Comparison of ENCODE assay signal across 12 mouse cellular contexts in the genomic region with DNA sequence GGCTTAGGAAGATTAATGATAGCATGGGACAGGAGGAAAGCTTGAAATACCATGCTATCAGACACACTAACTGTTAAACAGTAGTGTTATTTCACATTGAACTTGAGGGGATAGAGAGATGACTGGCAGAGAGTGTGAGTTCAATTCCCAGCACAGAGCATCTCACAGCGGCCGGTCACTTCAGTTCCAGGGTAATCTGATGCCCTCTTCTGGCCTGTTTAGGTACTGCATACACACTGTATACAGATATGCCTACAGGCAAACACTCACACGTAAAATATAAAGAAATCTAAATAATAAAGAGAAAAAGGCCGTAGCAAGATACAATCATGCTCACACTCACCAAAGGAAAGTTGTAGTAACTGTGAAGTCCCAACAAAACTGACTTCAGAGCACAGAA.
DNase-seq lines count a peak whose midpoint lies in the region; ATAC-seq and TF ChIP-seq lines count a peak whose summit lies in the region.
"Had no signal": no experiment of that assay in that cellular context is flagged by ENCODE, and none has a peak within 500 bp of the region (broad histone marks: within the 10 kb centered on the region; RNA-seq: fewer than 3 reads in every experiment).

No protein-coding gene starts in this region.

- peak; percentile 38 for TF ChIP-seq CTCF in forebrain, postnatal 0 days (IDR thresholded peaks at IDR 0.05; ENCODE audit: low read depth)
- TF ChIP-seq CTCF in layer of hippocampus, adult 2 months (conservative IDR thresholded peaks at IDR 0.05): peak; percentile 58

- DNase-seq in forebrain, postnatal 0 days: no peak
- DNase-seq in forebrain, embryonic 11.5 days (ENCODE audit: low spot score): no peak
- no peak for DNase-seq in layer of hippocampus, adult 2 months (ENCODE audit: low spot score in 2 of 2)
- DNase-seq in layer of hippocampus, adult 11-12 months (ENCODE audit: low spot score): no peak
- DNase-seq in thymus, postnatal 4 days: peak; percentile 9
- DNase-seq in thymus, adult 18-20 months: no peak
- no peak for DNase-seq in ovary, adult 18-20 months (ENCODE audit: low spot score)
- DNase-seq: adrenal gland, postnatal 10 days; cerebellum, postnatal 36 days; heart, postnatal 14 days; lung, adult 2 months had no signal

- no peaks in the 10 kb centered on the region for H3K4me1 ChIP-seq in forebrain, postnatal 0 days (ENCODE audit: insufficient read depth)
- H3K4me1 ChIP-seq in forebrain, embryonic 11.5 days (replicated peaks; ENCODE audit: control insufficient read depth, insufficient read depth, low read length): no peaks in the 10 kb centered on the region

- H3K4me2 ChIP-seq in forebrain, postnatal 0 days (ENCODE audit: low read depth): no peak overlapping the region
- no peak overlapping the region for H3K4me2 ChIP-seq in forebrain, embryonic 11.5 days (ENCODE audit: low read depth, low read length, severe bottlenecking)

- H3K27me3 ChIP-seq in forebrain, postnatal 0 days (ENCODE audit: insufficient read depth, low read length): no peaks in the 10 kb centered on the region
- no peaks in the 10 kb centered on the region for H3K27me3 ChIP-seq in forebrain, embryonic 11.5 days (ENCODE audit: control insufficient read depth, insufficient read depth, low read length)

- no peak overlapping the region for H3K9ac ChIP-seq in forebrain, postnatal 0 days
- H3K9ac ChIP-seq in forebrain, embryonic 11.5 days (ENCODE audit: low read length): no peak overlapping the region

- H3K4me3 ChIP-seq in forebrain, postnatal 0 days (ENCODE audit: low read depth, low read length): no peak overlapping the region
- H3K4me3 ChIP-seq in forebrain, embryonic 11.5 days (ENCODE audit: low read depth, low read length): no peak overlapping the region
- no peak overlapping the region for H3K4me3 ChIP-seq in layer of hippocampus, adult 2 months

- no peak for ATAC-seq in forebrain, postnatal 0 days
- ATAC-seq in forebrain, embryonic 11.5 days (replicated peaks; ENCODE audit: low FRiP score): no peak
- no peak for ATAC-seq in inflammation-experienced regulatory T-cells, adult 6 months

- no peaks in the 10 kb centered on the region for H3K36me3 ChIP-seq in forebrain, postnatal 0 days (ENCODE audit: insufficient read depth)
- H3K36me3 ChIP-seq in forebrain, embryonic 11.5 days (ENCODE audit: control insufficient read depth, insufficient read depth, low read length): no peaks in the 10 kb centered on the region

- no peak overlapping the region for H3K27ac ChIP-seq in forebrain, postnatal 0 days (ENCODE audit: low read depth, low read length)
- H3K27ac ChIP-seq in forebrain, embryonic 11.5 days (ENCODE audit: low read depth, low read length): no peak overlapping the region
- H3K27ac ChIP-seq in layer of hippocampus, adult 2 months: no peak overlapping the region

- 80% methylated on average over 4 of the region's 4 CpGs for WGBS in forebrain, postnatal 0 days
- 84% methylated on average over 4 of the region's 4 CpGs for WGBS in forebrain, embryonic 11.5 days

- H3K9me3 ChIP-seq in forebrain, postnatal 0 days (ENCODE audit: low read length): no peaks in the 10 kb centered on the region
- no peaks in the 10 kb centered on the region for H3K9me3 ChIP-seq in forebrain, embryonic 11.5 days (ENCODE audit: control insufficient read depth, low read length)
